Mouse (Mus musculus): Measurements from ENCODE around the gene Il17rd. TPM values are rescaled to one million over a fixed set of nuclear protein-coding genes. Genes with fewer than 3 reads are reported as not detected.

The Il17rd gene
- 0.56 TPM for total RNA-seq (2023)

GRCm38 (mm10) chr14:27038783-27039182, at the start of gene Il17rd:
Gene Il17rd (plus strand): TSS chr14:27038941.

GRCm38 (mm10) chr14:26994211-26994741, 44.5 kb upstream of the Il17rd start, which contains the start of gene Hesx1:
Gene Hesx1 (plus strand): TSS chr14:26994416.

DNA sequence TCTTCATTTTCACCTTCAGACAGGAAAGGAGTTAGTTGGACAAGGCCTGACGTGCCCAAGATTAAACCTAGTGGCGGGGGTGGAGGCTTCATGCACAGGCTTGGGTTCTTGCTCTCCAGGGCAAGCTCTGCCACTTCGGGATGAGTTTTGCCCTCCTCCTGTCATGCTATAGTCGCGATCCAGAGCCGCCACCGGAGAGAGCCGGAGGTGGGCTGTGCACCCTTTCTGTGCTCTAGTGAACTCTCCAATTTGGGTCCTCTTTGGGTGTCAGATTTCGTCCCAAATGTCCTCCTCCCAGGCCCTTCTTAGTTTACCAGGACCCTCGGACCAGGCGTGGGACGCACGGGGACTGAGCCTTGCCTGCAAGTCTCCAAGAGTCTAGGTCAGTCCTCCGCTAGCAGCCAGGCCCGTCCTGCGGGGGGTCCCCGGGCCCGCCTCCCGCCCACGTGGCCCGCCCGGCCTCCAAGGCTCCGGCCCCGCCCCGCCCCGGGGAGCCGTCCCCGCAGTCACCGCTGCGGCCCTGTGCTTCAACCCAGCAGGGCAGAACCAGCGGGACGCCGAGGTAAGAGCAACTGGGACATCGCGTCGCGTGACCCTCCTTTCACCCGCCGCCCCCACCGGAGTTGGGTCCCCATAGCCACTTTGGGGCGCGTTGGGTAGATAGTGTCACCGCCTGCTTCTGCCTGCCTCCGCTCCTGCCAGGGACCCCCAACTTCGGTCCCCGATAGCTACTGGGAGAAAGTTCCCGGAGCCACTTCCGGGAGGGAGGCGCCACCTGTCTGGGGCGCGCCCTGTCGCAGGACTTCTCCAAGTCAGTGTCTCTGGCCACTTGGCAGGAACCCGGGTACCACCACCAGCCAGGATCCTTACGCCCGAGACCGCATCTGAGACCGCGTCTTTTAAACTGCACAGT, 75.9 kb downstream of the Il17rd start, which contains the start of gene Arhgef3:
Arhgef3 (plus strand) TSS at position 538 of the 913 bp plus-strand sequence.

Other genes with a start within 250 kb of the Il17rd start
- not detected for gene Asb14, start 144.4 kb upstream of the Il17rd start, total RNA-seq (2023)
- gene Appl1, start 67.7 kb upstream of the Il17rd start, total RNA-seq (2023) = 45.9 TPM
- gene Hesx1, start 44.5 kb upstream of the Il17rd start, total RNA-seq (2023) = not detected
- gene Arhgef3, start 76.0 kb downstream of the Il17rd start, total RNA-seq (2023) = 101 TPM